Comparison of ENCODE assay signal across 9 mouse cellular contexts in the genomic region with DNA sequence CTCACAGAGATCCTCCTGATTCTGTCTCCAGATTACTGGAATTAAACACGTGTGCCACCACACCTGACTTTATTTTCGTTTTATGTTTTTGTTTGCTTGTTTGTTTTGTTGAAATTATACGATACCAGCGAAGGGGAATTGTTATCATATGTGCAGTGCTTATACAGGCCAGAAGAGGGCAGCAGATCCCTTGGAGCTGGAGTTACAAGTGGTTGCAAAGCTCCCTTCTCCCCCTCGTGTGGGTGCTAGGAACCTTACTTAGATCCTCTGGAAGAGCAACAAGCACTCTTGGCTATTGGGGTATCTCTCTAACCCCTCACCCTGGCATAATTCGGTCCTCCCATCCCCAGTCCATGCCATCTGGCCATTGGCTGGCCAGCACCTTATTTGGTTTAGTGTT. TPM values are rescaled to one million over a fixed set of nuclear protein-coding genes. Genes with fewer than 3 reads are reported as not detected.
DNase-seq lines count a peak whose midpoint lies in the region; ATAC-seq and TF ChIP-seq lines count a peak whose summit lies in the region.
"Had no signal": no experiment of that assay in that cellular context is flagged by ENCODE, and none has a peak within 500 bp of the region (broad histone marks: within the 10 kb centered on the region; RNA-seq: fewer than 3 reads in every experiment).

No protein-coding gene starts in this region.

- WGBS in midbrain, postnatal 0 days, result 48% methylated on average over 6 of the region's 6 CpGs
- 61% methylated on average over 6 of the region's 6 CpGs for WGBS in midbrain, embryonic 15.5 days

- TF ChIP-seq CTCF in midbrain, postnatal 0 days (IDR thresholded peaks at IDR 0.05), result peak; percentile 62

- no peak for ATAC-seq in midbrain, postnatal 0 days (ENCODE audit: low FRiP score)
- no peak for ATAC-seq in midbrain, embryonic 15.5 days (replicated peaks)
- ATAC-seq in common myeloid progenitor, adult 5-6 weeks (replicated peaks; ENCODE audit: low read depth, poor library complexity, severe bottlenecking), result peak; percentile 68
- no peak for ATAC-seq in frontal cortex, adult (ENCODE audit: low TSS enrichment)
- ATAC-seq: intestine, embryonic 15.5 days had no signal

- no peaks in the 10 kb centered on the region for H3K9me3 ChIP-seq in midbrain, postnatal 0 days (ENCODE audit: low read length)
- no peaks in the 10 kb centered on the region for H3K9me3 ChIP-seq in midbrain, embryonic 15.5 days

- H3K27me3 ChIP-seq in midbrain, postnatal 0 days (ENCODE audit: insufficient read depth, low read length), result no peaks in the 10 kb centered on the region
- H3K27me3 ChIP-seq in midbrain, embryonic 15.5 days (replicated peaks), result no peaks in the 10 kb centered on the region
- H3K27me3 ChIP-seq: intestine, embryonic 15.5 days had no signal

- no peaks in the 10 kb centered on the region for H3K36me3 ChIP-seq in midbrain, postnatal 0 days (ENCODE audit: insufficient read depth, low read length)
- H3K36me3 ChIP-seq in midbrain, embryonic 15.5 days (replicated peaks), result no peaks in the 10 kb centered on the region
- H3K36me3 ChIP-seq: intestine, embryonic 15.5 days had no signal

- no peak overlapping the region for H3K4me2 ChIP-seq in midbrain, postnatal 0 days (ENCODE audit: low read depth, low read length, poor library complexity, severe bottlenecking)
- no peak overlapping the region for H3K4me2 ChIP-seq in midbrain, embryonic 15.5 days
- H3K4me2 ChIP-seq: intestine, embryonic 15.5 days had no signal

- peak; percentile 11 for DNase-seq in gastrocnemius, adult 18-20 months (ENCODE audit: low spot score)
- no peak for DNase-seq in gastrocnemius, adult 8-10 months (ENCODE audit: low spot score in 2 of 2)
- DNase-seq in midbrain, postnatal 0 days (ENCODE audit: low spot score), result no peak
- peak; percentile 31 for DNase-seq in testis, postnatal 14 days (ENCODE audit: low spot score)
- DNase-seq in heart, adult 18-20 months, result no peak

- H3K27ac ChIP-seq in midbrain, postnatal 0 days (ENCODE audit: low read depth, low read length), result no peak overlapping the region
- no peak overlapping the region for H3K27ac ChIP-seq in midbrain, embryonic 15.5 days
- H3K27ac ChIP-seq: intestine, embryonic 15.5 days had no signal

- no peak overlapping the region for H3K4me3 ChIP-seq in midbrain, postnatal 0 days (ENCODE audit: low read depth, low read length)
- no peak overlapping the region for H3K4me3 ChIP-seq in midbrain, embryonic 15.5 days
- H3K4me3 ChIP-seq: intestine, embryonic 15.5 days had no signal

- no peak overlapping the region for H3K9ac ChIP-seq in midbrain, postnatal 0 days (replicated peaks; ENCODE audit: low read length, poor library complexity, severe bottlenecking)
- no peak overlapping the region for H3K9ac ChIP-seq in midbrain, embryonic 15.5 days
- H3K9ac ChIP-seq: intestine, embryonic 15.5 days had no signal

- H3K4me1 ChIP-seq in midbrain, postnatal 0 days (ENCODE audit: insufficient read depth, low read length), result 0 out of 2 replicates have a peak, but pooled peaks cover 7% of the 10 kb centered on the region
- H3K4me1 ChIP-seq in midbrain, embryonic 15.5 days, result peaks cover 13% of the 10 kb centered on the region; the same call in 1 of the 2 replicates
- H3K4me1 ChIP-seq: intestine, embryonic 15.5 days had no signal

RNA-seq across cellular contexts. Expression of a gene that starts 24.7 kb away (rescaled TPM):
- total RNA-seq in gastrocnemius, adult 18-20 months (2021), result 10 to 100 TPM; 16.7 to 25.5 TPM
- total RNA-seq in gastrocnemius, adult 8-10 months (2022), result 10 to 100 TPM; 12.5 to 20.2 (median 18.9) TPM
- total RNA-seq in midbrain, postnatal 0 days (2014; rRNA removed), result 145 and 157 TPM in 2 replicates
- 58.9 and 60.9 TPM in 2 replicates for polyA plus RNA-seq in midbrain, postnatal 0 days (2015; fragmentation: Nextera tagmentation; extraction: Ambion mirVana)
- polyA plus RNA-seq in midbrain, embryonic 15.5 days (2015; fragmentation: Nextera tagmentation; extraction: Ambion mirVana), result 66.9 and 69.4 TPM in 2 replicates
- 114 and 153 TPM in 2 replicates for total RNA-seq in common myeloid progenitor, adult 5-6 weeks (2017)
- 10 to 100 TPM; 46.3 to 52.7 TPM for total RNA-seq in heart, adult 18-20 months (2021)

RNA-seq across cellular contexts. Expression of a gene that starts 50.4 kb away (rescaled TPM):
- total RNA-seq in gastrocnemius, adult 18-20 months (2021), result under 1 TPM; 0.39 to 0.81 TPM
- not detected for total RNA-seq in gastrocnemius, adult 8-10 months (2022)
- 47.3 and 57.7 TPM in 2 replicates for total RNA-seq in midbrain, postnatal 0 days (2014; rRNA removed)
- polyA plus RNA-seq in midbrain, postnatal 0 days (2015; fragmentation: Nextera tagmentation; extraction: Ambion mirVana), result 30.3 and 34.6 TPM in 2 replicates
- 33.4 and 36.0 TPM in 2 replicates for polyA plus RNA-seq in midbrain, embryonic 15.5 days (2015; fragmentation: Nextera tagmentation; extraction: Ambion mirVana)
- not detected in 2 replicates for total RNA-seq in common myeloid progenitor, adult 5-6 weeks (2017)
- total RNA-seq in heart, adult 18-20 months (2021), result 1 to 10 TPM in 1 of 2 experiments, not detected in 1; 2.8 TPM

Comparison
In these comparisons a context has a peak if more than half of its experiments do, and no peak if none do; other contexts are left out.
1. DNase-seq: peak in gastrocnemius, adult 18-20 months (single experiment) and testis, postnatal 14 days (single experiment); none in gastrocnemius, adult 8-10 months (0 of 2), midbrain, postnatal 0 days (single experiment) and heart, adult 18-20 months (0 of 2).
2. RNA of a gene that starts 50.4 kb away (total RNA-seq): 47.3 to 57.7 TPM in midbrain, postnatal 0 days; 2.8 TPM in heart, adult 18-20 months, 0.39 to 0.81 TPM in gastrocnemius, adult 18-20 months, not detected in common myeloid progenitor, adult 5-6 weeks and not detected in gastrocnemius, adult 8-10 months; every median in the first group is over 10 times any median in the second.